Mouse (Mus musculus): ENCODE measurements at regions not wholly inside any gene's neighbourhood (a gene's known extent, or its start where the extent isn't known, plus 50 kb on each side); places are given as distances from the start of the nearest gene placed in this dataset.
A peak's percentile ranks its signal among the peaks of the same experiment; 100 is the strongest.
"Not testable (repeated sequence)": the region's sequence is repeated elsewhere in the genome, so short reads cannot be mapped to it uniquely, and the experiment has no call there.

DNA sequence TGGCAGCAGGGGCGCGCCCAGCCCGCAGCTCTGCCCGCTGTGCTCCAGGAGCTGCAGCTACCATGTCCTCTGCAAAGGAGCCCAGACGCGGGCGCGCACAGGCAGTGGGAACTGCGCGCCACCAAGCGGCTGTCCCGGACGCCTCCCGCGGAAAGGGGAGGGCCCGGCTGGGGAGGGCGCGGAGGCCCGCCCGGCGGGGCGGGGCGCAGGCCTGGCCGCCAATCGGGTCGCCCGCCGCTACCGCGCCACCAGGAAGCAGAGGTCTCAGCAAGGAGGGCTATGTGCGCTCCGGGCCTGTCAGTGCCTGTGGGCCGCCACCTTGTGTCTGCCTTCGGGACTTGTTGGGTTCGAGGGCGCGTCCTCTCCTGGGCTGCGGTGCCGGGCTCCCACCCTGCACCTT is 367.0 kb upstream of the Ywhaq start:
- WGBS, result 3% methylated on average over 22 of the region's 39 CpGs
- H3K27me3 ChIP-seq (ENCODE audit: control insufficient read depth, insufficient read depth, low read length); H3K9ac ChIP-seq (ENCODE audit: low read length); H3K27ac ChIP-seq (ENCODE audit: low read depth, low read length); H3K9me3 ChIP-seq (ENCODE audit: control insufficient read depth, low read length); H3K4me1 ChIP-seq (ENCODE audit: control insufficient read depth, insufficient read depth, low read length); H3K36me3 ChIP-seq (ENCODE audit: control insufficient read depth, insufficient read depth, low read length): not testable (repeated sequence)
- ATAC-seq (ENCODE audit: low FRiP score) (peak; percentile 71; the same call in 1 of the 2 replicates), DNase-seq (ENCODE audit: low spot score, missing footprints) (peak; percentile 87)
- peak overlapping the region; percentile 24 for H3K4me3 ChIP-seq (ENCODE audit: low read depth, low read length)
- peak overlapping the region; percentile 31 for H3K4me2 ChIP-seq

GRCm38 (mm10) chr12:21778717-21779116 is 361.3 kb upstream of the Ywhaq start:
- H3K4me1 ChIP-seq (ENCODE audit: control insufficient read depth, insufficient read depth, low read length); H3K4me2 ChIP-seq; H3K27me3 ChIP-seq (ENCODE audit: control insufficient read depth, insufficient read depth, low read length); ATAC-seq (ENCODE audit: low FRiP score); H3K9me3 ChIP-seq (ENCODE audit: control insufficient read depth, low read length); H3K27ac ChIP-seq (ENCODE audit: low read depth, low read length); H3K9ac ChIP-seq (ENCODE audit: low read length); H3K4me3 ChIP-seq (ENCODE audit: low read depth, low read length); DNase-seq (ENCODE audit: low spot score, missing footprints); H3K36me3 ChIP-seq (ENCODE audit: control insufficient read depth, insufficient read depth, low read length): not testable (repeated sequence)
- 10% methylated on average over 17 of the region's 45 CpGs for WGBS

DNA sequence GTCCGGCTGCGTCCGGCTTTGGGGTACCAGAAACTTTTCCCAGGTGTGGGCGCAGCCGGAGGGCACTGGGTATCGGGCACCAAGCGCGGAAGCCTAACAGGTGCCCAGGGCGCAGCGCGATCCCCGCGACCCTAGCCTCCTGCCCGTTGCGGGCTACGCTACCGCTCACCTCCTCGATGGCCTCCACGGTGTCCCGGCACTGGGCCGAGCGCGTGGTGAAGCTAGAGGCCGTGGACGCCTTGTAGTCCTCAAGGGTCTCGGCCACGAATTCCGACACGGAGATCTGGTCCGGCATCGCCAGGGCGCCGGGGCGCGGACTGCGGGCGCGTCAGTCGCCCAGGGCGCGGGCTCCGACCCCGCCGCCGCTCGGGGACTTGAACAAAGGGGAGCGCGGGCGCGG is 360.9 kb upstream of the Ywhaq start:
- not testable (repeated sequence) for H3K9me3 ChIP-seq (ENCODE audit: control insufficient read depth, low read length); H3K4me1 ChIP-seq (ENCODE audit: control insufficient read depth, insufficient read depth, low read length); H3K36me3 ChIP-seq (ENCODE audit: control insufficient read depth, insufficient read depth, low read length); H3K4me3 ChIP-seq (ENCODE audit: low read depth, low read length); H3K9ac ChIP-seq (ENCODE audit: low read length); DNase-seq (ENCODE audit: low spot score, missing footprints); ATAC-seq (ENCODE audit: low FRiP score); H3K27ac ChIP-seq (ENCODE audit: low read depth, low read length); H3K27me3 ChIP-seq (ENCODE audit: control insufficient read depth, insufficient read depth, low read length); H3K4me2 ChIP-seq
- 30% methylated on average over 37 of the region's 50 CpGs for WGBS

- not testable (repeated sequence) for H3K4me2 ChIP-seq; DNase-seq (ENCODE audit: low spot score, missing footprints); H3K4me3 ChIP-seq (ENCODE audit: low read depth, low read length); H3K9ac ChIP-seq (ENCODE audit: low read length); H3K36me3 ChIP-seq (ENCODE audit: control insufficient read depth, insufficient read depth, low read length); H3K27me3 ChIP-seq (ENCODE audit: control insufficient read depth, insufficient read depth, low read length); H3K27ac ChIP-seq (ENCODE audit: low read depth, low read length); ATAC-seq (ENCODE audit: low FRiP score); H3K9me3 ChIP-seq (ENCODE audit: control insufficient read depth, low read length); H3K4me1 ChIP-seq (ENCODE audit: control insufficient read depth, insufficient read depth, low read length)
- whole genome bisulfite sequencing, result 88% methylated on average over 2 of the region's 2 CpGs
These were observed 350.3 kb upstream of the Ywhaq start for GRCm38 (mm10) chr12:21767717-21768116.

All from midbrain, embryonic 11.5 days (tissue).